ENCODE assay signal across 26 mouse cellular contexts in genomic region chr3:144335237-144335636, GRCm38 (mm10).
DNase-seq lines count a peak whose midpoint lies in the region; ATAC-seq and TF ChIP-seq lines count a peak whose summit lies in the region.
"Had no signal": no experiment of that assay in that cellular context is flagged by ENCODE, and none has a peak within 500 bp of the region (broad histone marks: within the 10 kb centered on the region; RNA-seq: fewer than 3 reads in every experiment).

No protein-coding gene starts in this region.

- no peaks in the 10 kb centered on the region for H3K9me3 ChIP-seq in forebrain, embryonic 12.5 days
- H3K9me3 ChIP-seq in forebrain, postnatal 0 days (ENCODE audit: low read length): no peaks in the 10 kb centered on the region
- H3K9me3 ChIP-seq in hindbrain, embryonic 14.5 days (ENCODE audit: control insufficient read depth, low read length): no peaks in the 10 kb centered on the region
- no peaks in the 10 kb centered on the region for H3K9me3 ChIP-seq in hindbrain, embryonic 10.5 days
- no peaks in the 10 kb centered on the region for H3K9me3 ChIP-seq in midbrain, embryonic 13.5 days
- no peaks in the 10 kb centered on the region for H3K9me3 ChIP-seq in midbrain, embryonic 11.5 days (ENCODE audit: control insufficient read depth, low read length)
- H3K9me3 ChIP-seq: G1E; heart, embryonic 12.5 days; intestine, embryonic 15.5 days; limb, embryonic 13.5 days had no signal

- WGBS in forebrain, embryonic 12.5 days: 39% methylated on average over 3 of the region's 3 CpGs
- WGBS in forebrain, postnatal 0 days: 25% methylated on average over 3 of the region's 3 CpGs
- 42% methylated on average over 3 of the region's 3 CpGs for WGBS in hindbrain, embryonic 14.5 days
- WGBS in hindbrain, embryonic 10.5 days: 85% methylated on average over 3 of the region's 3 CpGs
- 69% methylated on average over 3 of the region's 3 CpGs for WGBS in midbrain, embryonic 13.5 days
- WGBS in midbrain, embryonic 11.5 days: 83% methylated on average over 3 of the region's 3 CpGs

- TF ChIP-seq POLR2A in brain, embryonic 14.5 days (IDR thresholded peaks at IDR 0.05; ENCODE audit: borderline replicate concordance, extremely low read depth, insufficient read depth, insufficient read length, poor library complexity, severe bottlenecking): no peak

- DNase-seq in forebrain, postnatal 0 days: no peak
- DNase-seq in hindbrain, embryonic 14.5 days (ENCODE audit: low spot score): no peak
- no peak for DNase-seq in hindbrain, embryonic 10.5 days (ENCODE audit: low spot score)
- no peak for DNase-seq in midbrain, embryonic 11.5 days (ENCODE audit: low spot score, missing footprints)
- peak; percentile 74 for DNase-seq in brain, embryonic 14.5 days (ENCODE audit: low read depth)
- DNase-seq: adrenal gland, adult 8-10 months; cerebellum, adult 8-10 months; cerebellum, postnatal 25 days; heart, adult 2 months; heart, postnatal 4 days; kidney, adult 2 months; kidney, postnatal 4 days; right cerebral cortex, postnatal 4 days; thymus, adult 2 months; thymus, postnatal 36 days had no signal

- no peaks in the 10 kb centered on the region for H3K36me3 ChIP-seq in forebrain, embryonic 12.5 days (replicated peaks)
- H3K36me3 ChIP-seq in forebrain, postnatal 0 days (ENCODE audit: insufficient read depth): no peaks in the 10 kb centered on the region
- no peaks in the 10 kb centered on the region for H3K36me3 ChIP-seq in hindbrain, embryonic 14.5 days (replicated peaks; ENCODE audit: control insufficient read depth, insufficient read depth)
- no peaks in the 10 kb centered on the region for H3K36me3 ChIP-seq in hindbrain, embryonic 10.5 days
- no peaks in the 10 kb centered on the region for H3K36me3 ChIP-seq in midbrain, embryonic 13.5 days
- no peaks in the 10 kb centered on the region for H3K36me3 ChIP-seq in midbrain, embryonic 11.5 days (ENCODE audit: control insufficient read depth, insufficient read depth, low read length)
- H3K36me3 ChIP-seq: G1E; heart, embryonic 12.5 days; intestine, embryonic 15.5 days; limb, embryonic 13.5 days had no signal

- H3K27me3 ChIP-seq in forebrain, embryonic 12.5 days: no peaks in the 10 kb centered on the region
- no peaks in the 10 kb centered on the region for H3K27me3 ChIP-seq in forebrain, postnatal 0 days (ENCODE audit: insufficient read depth, low read length)
- no peaks in the 10 kb centered on the region for H3K27me3 ChIP-seq in hindbrain, embryonic 14.5 days (ENCODE audit: control insufficient read depth, insufficient read depth, low read length)
- H3K27me3 ChIP-seq in hindbrain, embryonic 10.5 days (ENCODE audit: insufficient read depth, poor library complexity, severe bottlenecking): no peaks in the 10 kb centered on the region
- H3K27me3 ChIP-seq in midbrain, embryonic 13.5 days: no peaks in the 10 kb centered on the region
- H3K27me3 ChIP-seq in midbrain, embryonic 11.5 days (ENCODE audit: control insufficient read depth, insufficient read depth, low read length): no peaks in the 10 kb centered on the region
- H3K27me3 ChIP-seq: heart, embryonic 12.5 days; intestine, embryonic 15.5 days; limb, embryonic 13.5 days had no signal

- no peak overlapping the region for H3K9ac ChIP-seq in forebrain, embryonic 12.5 days
- H3K9ac ChIP-seq in forebrain, postnatal 0 days: no peak overlapping the region
- H3K9ac ChIP-seq in hindbrain, embryonic 14.5 days: no peak overlapping the region
- no peak overlapping the region for H3K9ac ChIP-seq in midbrain, embryonic 13.5 days (replicated peaks)
- no peak overlapping the region for H3K9ac ChIP-seq in midbrain, embryonic 11.5 days (ENCODE audit: low read length)
- H3K9ac ChIP-seq: heart, embryonic 12.5 days; intestine, embryonic 15.5 days; limb, embryonic 13.5 days had no signal

- H3K27ac ChIP-seq in forebrain, embryonic 12.5 days: no peak overlapping the region
- H3K27ac ChIP-seq in forebrain, postnatal 0 days (ENCODE audit: low read depth, low read length): no peak overlapping the region
- no peak overlapping the region for H3K27ac ChIP-seq in hindbrain, embryonic 14.5 days
- no peak overlapping the region for H3K27ac ChIP-seq in hindbrain, embryonic 10.5 days
- H3K27ac ChIP-seq in midbrain, embryonic 13.5 days: no peak overlapping the region
- H3K27ac ChIP-seq in midbrain, embryonic 11.5 days (ENCODE audit: low read depth, low read length): no peak overlapping the region
- H3K27ac ChIP-seq: heart, adult 2 months; hindbrain, postnatal 0 days; intestine, embryonic 15.5 days; limb, embryonic 13.5 days; macrophage had no signal

- no peak overlapping the region for H3K4me3 ChIP-seq in forebrain, embryonic 12.5 days (replicated peaks)
- no peak overlapping the region for H3K4me3 ChIP-seq in forebrain, postnatal 0 days (ENCODE audit: low read depth, low read length)
- H3K4me3 ChIP-seq in hindbrain, embryonic 14.5 days (replicated peaks; ENCODE audit: low read length): no peak overlapping the region
- H3K4me3 ChIP-seq in hindbrain, embryonic 10.5 days: no peak overlapping the region
- no peak overlapping the region for H3K4me3 ChIP-seq in midbrain, embryonic 13.5 days (replicated peaks)
- no peak overlapping the region for H3K4me3 ChIP-seq in midbrain, embryonic 11.5 days (ENCODE audit: low read depth, low read length)
- H3K4me3 ChIP-seq: heart, adult 2 months; heart, embryonic 12.5 days; intestine, embryonic 15.5 days; limb, embryonic 13.5 days; myocyte had no signal

- TF ChIP-seq CTCF in forebrain, postnatal 0 days (IDR thresholded peaks at IDR 0.05; ENCODE audit: low read depth): no peak
- no peak for TF ChIP-seq CTCF in brain, embryonic 14.5 days (IDR thresholded peaks at IDR 0.05; ENCODE audit: borderline replicate concordance, extremely low read depth, insufficient read depth, insufficient read length)

- peaks cover 9% of the 10 kb centered on the region; the same call in 1 of the 2 replicates for H3K4me1 ChIP-seq in forebrain, embryonic 12.5 days
- H3K4me1 ChIP-seq in forebrain, postnatal 0 days (ENCODE audit: insufficient read depth): no peaks in the 10 kb centered on the region
- H3K4me1 ChIP-seq in hindbrain, embryonic 14.5 days (replicated peaks; ENCODE audit: control insufficient read depth, insufficient read depth, low read length): peaks cover 5% of the 10 kb centered on the region
- H3K4me1 ChIP-seq in hindbrain, embryonic 10.5 days (replicated peaks): peaks cover 9% of the 10 kb centered on the region
- peaks cover 9% of the 10 kb centered on the region for H3K4me1 ChIP-seq in midbrain, embryonic 13.5 days (replicated peaks)
- no peaks in the 10 kb centered on the region for H3K4me1 ChIP-seq in midbrain, embryonic 11.5 days (ENCODE audit: control insufficient read depth, insufficient read depth, low read length)
- H3K4me1 ChIP-seq: heart, embryonic 12.5 days; intestine, embryonic 15.5 days had no signal

- ATAC-seq in forebrain, embryonic 12.5 days (ENCODE audit: low FRiP score): peak; percentile 37; the same call in 1 of the 2 replicates
- no peak for ATAC-seq in forebrain, postnatal 0 days
- ATAC-seq in hindbrain, embryonic 14.5 days (ENCODE audit: low FRiP score): peak; percentile 56; the same call in 1 of the 2 replicates
- 0 out of 2 replicates have a peak, but pooled peaks have one; percentile 15 for ATAC-seq in midbrain, embryonic 13.5 days
- ATAC-seq in midbrain, embryonic 11.5 days (ENCODE audit: low FRiP score): no peak
- ATAC-seq: hindbrain, postnatal 0 days; intestine, embryonic 15.5 days; midbrain, embryonic 16.5 days had no signal

- H3K4me2 ChIP-seq in forebrain, embryonic 12.5 days: no peak overlapping the region
- no peak overlapping the region for H3K4me2 ChIP-seq in forebrain, postnatal 0 days (ENCODE audit: low read depth)
- H3K4me2 ChIP-seq in hindbrain, embryonic 14.5 days (replicated peaks): no peak overlapping the region
- no peak overlapping the region for H3K4me2 ChIP-seq in midbrain, embryonic 13.5 days (replicated peaks)
- no peak overlapping the region for H3K4me2 ChIP-seq in midbrain, embryonic 11.5 days
- H3K4me2 ChIP-seq: heart, embryonic 12.5 days; intestine, embryonic 15.5 days; limb, embryonic 13.5 days; liver, embryonic 11.5 days had no signal

Comparison
In these comparisons a context has a peak if more than half of its experiments do, and no peak if none do; other contexts are left out.
1. ATAC-seq: peak in forebrain, embryonic 12.5 days (single experiment), hindbrain, embryonic 14.5 days (single experiment) and midbrain, embryonic 13.5 days (single experiment); none in forebrain, postnatal 0 days (single experiment) and midbrain, embryonic 11.5 days (single experiment).